In the genomic region with DNA sequence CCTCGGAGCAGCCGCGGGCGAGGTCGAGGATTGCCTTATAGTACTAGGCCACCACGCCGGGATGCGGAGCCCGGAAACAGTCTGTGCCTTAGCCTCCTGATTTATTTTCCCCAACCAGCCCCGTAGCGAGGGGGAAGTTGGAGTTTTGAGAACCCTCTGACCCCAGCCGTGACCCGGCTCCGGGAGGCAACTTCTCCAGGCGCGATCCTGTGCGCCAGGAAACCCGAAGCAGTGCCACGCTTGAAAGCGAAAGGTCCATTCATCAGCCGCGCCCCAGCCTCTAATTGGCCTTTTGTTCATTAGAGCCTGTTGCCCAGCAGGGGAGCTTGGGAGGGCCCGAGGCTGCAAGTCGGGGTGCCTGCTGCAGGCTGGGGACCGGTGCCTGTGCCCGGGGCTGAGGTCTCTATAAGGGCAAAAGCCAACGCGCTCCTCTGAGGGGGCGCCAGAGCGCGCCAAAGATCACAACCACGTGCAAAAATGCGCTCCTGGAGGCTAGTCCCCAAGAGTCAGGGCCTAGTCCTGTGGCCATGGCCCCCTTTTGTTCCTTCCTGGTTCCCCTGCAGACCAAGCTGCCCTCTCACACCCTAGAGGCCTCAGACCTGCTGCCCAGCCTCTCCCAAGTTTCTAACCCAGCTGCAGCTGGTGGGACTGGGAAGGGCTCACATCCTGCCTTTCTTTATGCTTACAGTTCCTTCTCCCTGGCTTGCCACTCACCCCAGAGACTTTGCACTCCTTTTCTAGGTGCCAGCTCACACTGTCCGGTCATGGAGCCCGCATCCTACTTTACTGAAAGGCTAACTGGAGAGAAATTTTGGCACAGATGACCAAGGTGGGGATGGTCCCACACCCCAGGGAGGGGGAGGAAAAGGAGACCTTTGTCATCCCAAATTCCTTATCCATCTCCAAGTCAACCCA, we compare ENCODE assay signal across 8 mouse cellular contexts. TPM values are rescaled to one million over a fixed set of nuclear protein-coding genes. Genes with fewer than 3 reads are reported as not detected.
DNase-seq lines count a peak whose midpoint lies in the region; ATAC-seq and TF ChIP-seq lines count a peak whose summit lies in the region.

No protein-coding gene starts in this region.

- peak overlapping the region; percentile 20 for H3K4me3 ChIP-seq in forebrain, postnatal 0 days (ENCODE audit: low read depth, low read length)

- peak; percentile 34; the same call in 1 of the 2 replicates for ATAC-seq in forebrain, postnatal 0 days

- H3K27me3 ChIP-seq in forebrain, postnatal 0 days (ENCODE audit: insufficient read depth, low read length), result peaks cover 60% of the 10 kb centered on the region

- peak overlapping the region; percentile 46 for H3K4me2 ChIP-seq in forebrain, postnatal 0 days (ENCODE audit: low read depth)

- H3K4me1 ChIP-seq in forebrain, postnatal 0 days (ENCODE audit: insufficient read depth), result peaks cover 15% of the 10 kb centered on the region; the same call in 1 of the 2 replicates

- no peaks in the 10 kb centered on the region for H3K9me3 ChIP-seq in forebrain, postnatal 0 days (ENCODE audit: low read length)

- WGBS in forebrain, postnatal 0 days, result 3% methylated on average over 35 of the region's 35 CpGs

- peak; percentile 17 for DNase-seq in testis, postnatal 14 days (ENCODE audit: low spot score)
- DNase-seq in testis, postnatal 10 days (ENCODE audit: low spot score), result no peak
- DNase-seq in forebrain, postnatal 0 days, result peak; percentile 60
- peak; percentile 53 to 71 for DNase-seq in kidney, postnatal 36 days
- DNase-seq in retina, postnatal 1 day, result peak; percentile 67
- no peak for DNase-seq in urinary bladder, postnatal 36 days (ENCODE audit: low spot score in 2 of 2)
- no peak for DNase-seq in cerebellum, adult 11 months
- no peak for DNase-seq in cerebellum, postnatal 25 days

- H3K27ac ChIP-seq in forebrain, postnatal 0 days (ENCODE audit: low read depth, low read length), result no peak overlapping the region

- no peaks in the 10 kb centered on the region for H3K36me3 ChIP-seq in forebrain, postnatal 0 days (ENCODE audit: insufficient read depth)

- TF ChIP-seq CTCF in forebrain, postnatal 0 days (IDR thresholded peaks at IDR 0.05; ENCODE audit: low read depth), result peak; percentile 53

- no peak overlapping the region for H3K9ac ChIP-seq in forebrain, postnatal 0 days

RNA-seq across cellular contexts. Expression of a gene that starts 11.1 kb away (rescaled TPM):
- total RNA-seq in forebrain, postnatal 0 days (2014; rRNA removed), result 3.2 and 6.0 TPM in 2 replicates
- polyA plus RNA-seq in forebrain, postnatal 0 days (2015; fragmentation: Nextera tagmentation; extraction: Ambion mirVana), result 4.7 and 11.2 TPM in 2 replicates

Comparison
In these comparisons a context has a peak if more than half of its experiments do, and no peak if none do; other contexts are left out.
1. DNase-seq: peak in testis, postnatal 14 days (single experiment), forebrain, postnatal 0 days (single experiment), kidney, postnatal 36 days (2 of 2) and retina, postnatal 1 day (single experiment); none in testis, postnatal 10 days (single experiment), urinary bladder, postnatal 36 days (0 of 2), cerebellum, adult 11 months (single experiment) and cerebellum, postnatal 25 days (0 of 2).